Mouse (Mus musculus): ENCODE measurements around the gene Iqch.

- no peak for TF ChIP-seq EP300 (IDR thresholded peaks at IDR 0.05; ENCODE audit: low read depth)
- no peak for TF ChIP-seq CTCF (IDR thresholded peaks at IDR 0.05; ENCODE audit: low read depth)
Measured at GRCm38 (mm10) chr9:63523937-63524253, 78.4 kb downstream of the Iqch start.

All from liver, postnatal 0 days (tissue).